Mouse (Mus musculus) megakaryocyte, adult 5-6 weeks (primary cell): ENCODE results near the gene Dcun1d3. TPM values are rescaled to one million over a fixed set of nuclear protein-coding genes. Genes with fewer than 3 reads are reported as not detected.

Source experiments
- ATAC-seq: 2 replicates; pipeline ENCODE4 v1.8.0; 2016; ENCODE audit warnings: mild to moderate bottlenecking, inconsistent platforms; ENCODE audit not compliant: poor library complexity, severe bottlenecking
- total RNA-seq, 2 experiments: library from RNA; stranded (forward) in 1 of 2; stranded (reverse) in 1 of 2; fragments of 153-499, 151-499 nt in 1 of 2; fragments of 221-1000, 200-1000 nt in 1 of 2; gene quantifications; 2 replicates each; pipeline versions ENCODE4 v1.2.3 to v1.2.4; 2015 to 2017

Dcun1d3 gene
- total RNA-seq, 2 experiments from 2014 or later, result 8.7 to 9.5 TPM

DNA sequence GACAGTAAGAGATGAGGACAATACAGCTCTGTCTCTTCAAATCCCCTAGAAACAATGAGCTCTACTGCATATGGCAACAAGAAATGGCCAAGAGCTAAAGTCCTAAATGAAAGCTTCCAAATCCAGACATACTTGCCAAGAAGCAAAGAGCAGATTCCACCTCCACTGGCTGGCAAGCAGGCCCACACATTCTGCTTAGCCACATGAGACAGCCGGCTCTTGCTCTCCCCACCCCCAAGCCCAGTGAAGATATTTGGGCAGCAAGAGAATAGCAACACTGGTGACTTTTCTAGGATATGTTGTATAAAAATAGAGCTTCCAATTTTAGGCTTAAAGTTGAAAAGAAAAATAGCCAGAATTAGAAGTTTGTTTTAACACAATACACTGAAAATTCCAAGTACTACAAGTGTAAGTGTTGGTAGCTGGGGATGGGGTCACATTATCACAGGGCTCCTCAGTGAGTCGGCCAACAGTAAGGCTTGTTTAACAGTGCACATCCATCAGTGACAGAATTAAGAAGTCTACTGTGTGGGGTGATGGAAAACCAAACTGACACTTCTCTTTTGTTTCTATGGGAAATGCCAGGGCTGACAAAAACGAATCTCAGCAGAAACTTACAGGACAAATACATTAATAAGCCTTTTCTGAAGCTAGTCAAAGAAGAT, 20.2 kb downstream of the Dcun1d3 start:
- no peak for ATAC-seq

DNA sequence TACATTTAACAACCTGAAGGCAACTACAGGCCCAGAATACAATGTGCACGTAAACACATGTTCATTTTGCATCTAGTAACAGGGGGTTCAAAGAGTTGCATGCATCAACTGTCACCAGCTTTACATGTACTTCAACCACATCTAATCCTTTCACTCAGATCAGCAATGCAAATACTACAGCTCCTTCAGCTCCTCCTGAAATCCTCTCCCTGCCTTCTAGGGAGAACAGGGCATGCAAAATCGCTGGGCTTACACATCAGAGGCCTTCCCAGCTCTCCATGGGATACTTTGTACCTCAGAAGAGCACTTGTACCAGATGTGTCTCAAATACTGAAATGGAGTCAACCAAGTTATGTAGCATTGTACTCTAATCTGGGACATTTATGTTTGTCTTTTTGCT, 23.0 kb downstream of the Dcun1d3 start:
- ATAC-seq, result no peak

DNA sequence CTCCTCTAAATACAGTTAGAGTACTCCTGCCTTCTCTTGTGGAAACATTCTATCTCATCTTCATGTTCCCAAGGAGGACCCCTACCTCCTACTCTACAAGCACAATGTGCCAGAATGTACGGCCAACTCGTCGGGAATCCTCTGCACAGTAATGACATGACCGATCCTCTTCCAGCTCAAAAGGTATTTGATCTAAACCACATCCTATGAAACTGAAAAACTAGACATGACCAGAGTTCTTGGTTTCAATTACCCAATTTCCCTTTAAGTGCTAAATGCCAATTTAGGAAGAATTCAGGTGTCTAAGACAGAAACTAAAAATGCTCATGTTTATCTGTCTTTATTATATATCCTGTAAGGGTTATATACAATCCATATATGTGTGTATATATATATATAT, 23.9 kb downstream of the Dcun1d3 start:
- ATAC-seq, result 0 out of 2 replicates have a peak, but pooled peaks have one; percentile 27

DNA sequence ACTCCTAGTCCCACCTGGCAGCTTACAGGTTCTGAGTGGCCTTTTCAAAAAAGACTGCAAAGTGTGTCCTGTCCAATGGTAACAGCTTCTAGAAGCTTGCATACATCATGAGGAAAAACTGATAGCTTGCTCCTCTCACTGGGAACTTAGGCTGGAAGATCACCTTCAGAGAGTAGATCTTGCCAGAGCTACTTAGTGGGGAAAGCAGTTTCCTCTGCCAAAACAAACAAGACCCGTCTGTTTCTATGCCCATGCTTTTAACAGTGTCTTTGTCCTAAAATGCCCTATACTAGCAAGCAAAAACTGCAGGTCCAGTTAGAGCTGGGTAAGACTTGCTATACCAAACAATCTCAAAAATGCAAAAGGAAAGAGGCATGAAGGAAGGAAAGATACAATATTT, 30.0 kb downstream of the Dcun1d3 start:
- no peak for ATAC-seq

DNA sequence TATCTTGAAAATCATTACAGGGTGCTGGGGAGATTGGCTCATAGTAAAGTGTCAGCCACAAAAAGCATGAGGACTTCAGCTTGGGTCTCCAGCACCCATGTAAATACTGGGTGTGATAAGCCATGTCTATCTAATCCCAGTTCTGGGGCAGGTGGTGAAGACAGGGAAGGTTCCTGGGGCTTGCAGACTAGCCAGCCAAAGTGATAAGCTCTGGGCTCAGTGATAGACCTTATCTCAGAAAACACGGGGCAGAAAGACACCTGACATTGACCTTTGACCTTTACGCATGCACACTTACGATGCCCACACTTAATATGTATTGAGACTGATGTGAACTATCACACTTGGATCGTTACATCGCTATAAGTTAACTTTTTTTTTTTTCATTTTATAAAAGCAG, 31.6 kb downstream of the Dcun1d3 start:
- ATAC-seq, result no peak

DNA sequence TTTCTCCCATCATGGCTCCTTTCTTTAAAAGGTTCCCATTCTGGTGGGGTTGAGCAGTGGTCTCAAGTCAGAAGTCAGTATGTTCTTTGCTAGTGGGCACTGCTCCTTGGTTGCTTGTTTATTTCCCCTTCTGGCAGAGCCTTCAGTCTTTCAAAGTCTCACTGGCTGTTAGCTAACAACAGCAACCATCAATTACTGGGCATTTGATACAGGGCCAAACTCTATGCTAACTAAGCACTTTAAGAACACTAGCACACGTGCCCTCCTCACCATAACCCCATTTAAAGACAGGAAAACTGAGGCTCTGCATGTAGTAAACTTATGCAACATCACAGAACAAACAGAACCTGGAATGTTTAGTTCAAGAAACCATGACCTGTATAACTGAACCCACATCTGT, 33.9 kb downstream of the Dcun1d3 start:
- ATAC-seq, result no peak

DNA sequence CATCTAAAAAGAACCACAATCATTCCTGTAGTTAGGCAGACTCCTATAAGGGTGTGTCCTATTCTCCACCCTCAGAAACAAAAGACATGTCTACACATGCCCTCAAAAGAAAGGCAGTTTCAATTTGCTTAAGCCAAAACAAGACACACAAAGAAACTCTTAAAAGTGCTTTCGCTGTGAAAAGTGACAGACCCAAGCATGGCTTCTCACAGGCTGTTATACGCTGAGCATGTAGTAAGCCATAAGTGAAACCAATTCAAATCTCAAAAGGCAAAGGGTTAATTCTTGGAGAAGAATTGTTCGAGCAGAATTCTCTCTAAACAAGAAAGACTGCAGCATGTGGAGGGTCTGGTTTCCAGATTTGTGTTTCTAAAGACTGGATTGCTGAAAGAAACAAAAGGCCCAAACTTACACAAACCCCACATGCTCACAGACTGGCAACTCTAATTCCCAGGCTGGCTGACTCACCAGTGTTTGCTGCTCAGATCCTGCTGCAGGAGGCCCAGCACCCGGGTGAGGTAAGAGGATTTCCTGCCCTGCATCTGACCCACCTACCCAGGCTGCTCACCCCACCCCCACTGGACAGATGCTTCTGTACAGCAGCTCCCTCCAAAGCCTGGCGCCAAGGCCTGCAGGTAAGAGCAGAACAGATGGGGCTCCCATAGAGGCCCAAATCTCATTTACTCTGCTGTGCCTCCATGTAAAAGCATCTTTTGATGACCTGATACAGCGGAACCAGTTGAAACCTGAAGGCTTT, 34.6 kb downstream of the Dcun1d3 start:
- peak; percentile 84 for ATAC-seq

DNA sequence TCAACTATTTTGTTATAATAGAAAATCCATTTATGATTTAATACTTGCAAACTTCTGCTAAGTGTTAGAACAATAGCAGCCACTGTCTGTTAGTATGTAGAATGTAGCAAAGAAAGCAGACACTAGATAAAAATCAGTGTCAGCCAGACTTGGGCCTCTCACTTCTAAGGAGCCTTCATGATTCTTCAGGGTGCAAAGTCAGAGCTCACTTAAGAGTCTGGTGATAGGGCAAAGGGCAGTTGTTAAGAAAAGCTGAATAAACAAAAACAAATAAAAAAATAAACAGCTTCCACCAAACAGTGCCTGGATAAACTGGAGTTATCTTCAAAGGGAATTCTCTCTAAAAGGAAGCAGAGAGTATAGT, 35.1 kb downstream of the Dcun1d3 start:
- ATAC-seq, result no peak

DNA sequence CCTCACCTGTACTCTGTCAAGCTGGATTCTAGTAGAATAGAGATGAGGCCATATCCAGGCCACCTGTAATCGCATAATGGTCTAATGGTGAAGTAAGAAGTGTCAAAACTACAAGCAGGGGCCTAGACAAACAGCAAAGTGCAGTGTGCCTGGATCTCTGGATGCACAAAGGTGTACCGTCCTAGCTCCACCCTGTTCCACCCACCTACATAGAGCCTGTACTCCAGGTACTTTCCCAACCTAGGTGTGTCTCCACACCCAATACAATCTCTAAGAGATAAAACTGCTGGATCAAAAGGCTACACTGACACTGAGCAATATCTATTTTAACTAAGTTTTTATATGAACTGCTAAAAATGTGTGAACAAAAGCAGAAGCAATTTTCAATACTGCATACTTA, 35.5 kb downstream of the Dcun1d3 start:
- no peak for ATAC-seq

DNA sequence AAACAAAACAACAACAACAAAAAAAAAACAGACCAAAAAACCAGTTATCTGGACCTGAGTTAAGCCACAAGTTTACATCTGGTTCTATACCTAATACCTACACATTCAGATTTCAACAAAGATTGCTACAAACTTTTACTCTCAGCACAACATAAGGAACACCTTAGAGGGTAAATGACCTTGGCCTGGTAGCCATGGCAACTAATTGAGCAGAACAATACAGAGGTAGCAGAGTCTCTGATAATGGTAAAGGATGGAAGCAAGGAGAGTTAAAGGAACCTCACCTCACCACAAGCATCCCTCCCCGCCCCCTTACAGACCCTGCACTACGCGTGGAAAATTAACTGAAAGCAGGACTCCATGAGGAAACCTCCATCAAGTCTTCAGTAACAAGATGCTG, 36.0 kb downstream of the Dcun1d3 start:
- no peak for ATAC-seq

DNA sequence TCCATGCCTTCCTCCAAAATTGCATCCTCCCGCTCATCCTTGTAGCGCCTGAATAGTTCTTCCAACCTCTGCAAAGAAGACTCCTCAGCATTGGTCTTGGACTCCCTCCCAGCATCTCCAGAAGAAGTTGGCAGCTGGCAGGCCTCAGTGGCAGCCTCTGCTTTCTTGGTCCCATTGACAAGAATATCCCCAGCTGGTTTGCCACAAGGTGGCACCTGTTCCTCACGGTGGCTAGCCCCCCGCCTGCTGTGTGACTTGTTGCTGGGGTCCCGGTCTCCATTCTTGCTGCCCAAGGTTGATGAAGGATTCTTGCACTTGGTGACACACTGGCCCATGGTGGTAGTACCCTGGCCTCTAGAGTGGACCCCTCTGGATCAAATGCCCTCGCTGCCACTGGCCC, 36.6 kb downstream of the Dcun1d3 start:
- ATAC-seq, result peak; percentile 36

DNA sequence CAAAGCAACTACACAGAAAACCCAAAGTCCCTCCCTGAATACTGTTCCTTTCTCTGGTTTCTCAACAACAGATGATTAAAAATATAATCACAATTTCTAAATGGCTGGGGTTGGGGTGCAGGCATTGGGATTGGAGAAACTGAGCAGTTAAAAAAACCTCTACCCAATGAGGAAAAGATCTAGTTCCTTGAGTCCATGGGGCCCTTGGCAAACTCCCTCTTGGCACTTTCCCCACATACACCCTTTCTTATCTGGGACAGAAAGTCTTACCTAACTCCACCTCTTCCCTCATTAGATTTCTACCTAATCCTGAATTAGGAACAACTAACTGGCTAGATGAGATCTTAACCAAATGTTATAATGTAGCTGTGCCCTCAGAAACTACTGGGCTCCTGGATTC, 41.1 kb downstream of the Dcun1d3 start:
- ATAC-seq, result no peak

DNA sequence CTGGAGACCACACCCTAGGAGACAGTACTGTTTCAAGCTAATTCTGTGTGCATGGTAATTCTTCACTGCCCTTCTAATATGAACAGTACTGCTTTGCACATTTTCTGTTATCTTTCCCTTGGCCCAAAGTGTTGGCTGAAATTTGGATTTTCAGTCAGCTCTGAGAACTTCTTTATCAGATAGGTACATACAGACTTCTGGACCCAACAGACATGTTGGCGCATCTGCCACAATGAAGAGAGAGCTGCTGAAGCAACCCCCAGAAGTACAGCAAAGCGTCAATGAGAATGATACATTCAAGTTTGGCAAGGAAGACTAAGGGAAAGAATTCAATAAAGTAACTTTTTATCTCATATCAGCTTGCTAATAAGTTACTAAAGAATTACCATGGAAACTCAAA, 41.7 kb downstream of the Dcun1d3 start:
- no peak for ATAC-seq

DNA sequence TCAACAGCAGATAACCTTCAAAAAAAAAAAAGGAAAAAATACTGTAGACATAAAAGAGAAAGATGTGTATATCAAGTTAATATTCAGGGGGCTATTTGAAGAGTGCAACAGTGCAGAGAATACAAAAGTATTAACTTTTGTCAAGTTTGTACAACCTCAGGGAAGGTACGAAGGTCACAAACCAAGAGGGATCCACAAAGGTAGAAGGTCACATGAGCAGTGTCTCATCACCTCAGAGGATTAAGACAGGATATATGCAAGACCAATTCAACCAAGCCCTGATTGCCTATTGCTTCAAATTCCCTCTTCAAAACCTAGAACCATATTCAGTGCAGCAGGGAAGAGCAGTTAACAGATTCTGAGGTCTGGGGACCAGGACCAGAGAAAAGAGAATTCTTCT, 42.9 kb downstream of the Dcun1d3 start:
- no peak for ATAC-seq

DNA sequence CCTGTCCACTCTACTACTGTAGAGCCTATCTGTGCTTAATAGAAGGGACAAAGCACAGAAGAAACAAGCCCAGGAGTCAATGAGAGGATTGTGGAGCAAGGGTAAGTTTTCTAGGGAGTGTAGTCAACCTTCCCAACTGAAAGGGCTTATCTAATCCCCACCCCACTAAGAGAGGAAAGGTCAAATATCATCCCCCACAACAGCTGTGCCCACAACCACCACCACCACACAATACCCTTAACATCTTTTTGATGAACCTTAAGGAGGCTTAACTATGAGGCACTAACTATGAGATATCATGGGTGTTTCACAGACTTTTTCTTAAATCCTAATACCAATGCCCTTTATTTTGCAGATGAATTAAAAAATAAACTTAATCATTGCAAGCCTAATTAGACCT, 43.6 kb downstream of the Dcun1d3 start:
- no peak for ATAC-seq

DNA sequence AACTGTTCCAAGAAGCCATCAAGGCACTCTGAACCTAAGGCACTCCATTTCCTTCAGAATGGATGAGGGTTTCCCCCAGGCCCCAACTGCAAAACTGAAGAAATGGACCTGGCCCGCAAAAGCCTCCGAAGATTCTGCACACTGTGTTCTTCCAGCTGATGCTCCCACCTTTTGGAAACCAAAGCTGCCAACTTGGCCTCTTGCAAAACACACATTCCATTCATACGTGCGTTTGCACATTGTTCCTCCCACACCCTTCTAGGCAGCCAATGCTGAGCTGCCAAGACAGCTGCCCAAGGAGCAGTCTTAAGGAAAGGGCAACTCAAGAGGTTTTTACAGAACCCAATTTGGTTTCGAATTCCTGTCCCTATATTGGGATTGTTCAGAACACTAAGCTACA, 45.4 kb downstream of the Dcun1d3 start:
- no peak for ATAC-seq

DNA sequence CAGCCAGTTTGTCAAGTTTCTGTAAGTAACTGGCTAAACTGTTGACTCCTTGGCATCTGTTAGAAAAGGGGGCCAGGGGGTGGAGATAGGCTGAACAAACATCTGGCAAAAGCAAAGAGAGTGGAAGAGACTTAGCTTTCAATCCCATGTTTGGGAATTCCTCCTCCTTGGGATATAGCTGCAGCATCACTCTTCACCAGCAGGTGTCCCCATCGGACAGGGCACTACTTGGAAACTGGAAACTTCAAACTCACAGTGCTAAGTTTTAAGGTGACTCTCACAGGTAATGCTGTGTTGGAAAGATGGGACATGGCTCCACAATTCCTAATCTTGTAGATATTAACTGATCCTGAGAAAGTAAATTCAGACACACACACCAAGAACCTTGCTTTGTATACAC, 47.0 kb downstream of the Dcun1d3 start:
- ATAC-seq, result peak; percentile 79

DNA sequence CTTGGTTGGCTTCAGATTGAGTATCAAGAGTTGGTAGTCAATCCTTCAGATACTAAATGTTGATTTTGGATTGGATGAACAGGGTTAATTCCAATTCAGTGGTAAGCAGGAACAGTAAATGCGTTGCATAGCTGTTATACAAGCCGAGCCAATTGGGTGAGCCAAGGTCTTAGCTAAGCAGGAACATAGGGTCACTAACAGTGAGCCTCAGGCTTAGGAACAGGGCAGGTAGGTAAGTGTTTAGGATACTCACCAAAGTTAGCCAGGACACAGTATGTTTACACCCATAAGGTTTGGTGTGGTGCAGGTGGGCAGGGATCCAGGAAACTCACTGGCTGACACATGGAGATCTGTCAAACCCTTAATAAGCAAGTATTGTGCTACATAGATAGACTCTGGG, 48.7 kb downstream of the Dcun1d3 start:
- ATAC-seq, result no peak

DNA sequence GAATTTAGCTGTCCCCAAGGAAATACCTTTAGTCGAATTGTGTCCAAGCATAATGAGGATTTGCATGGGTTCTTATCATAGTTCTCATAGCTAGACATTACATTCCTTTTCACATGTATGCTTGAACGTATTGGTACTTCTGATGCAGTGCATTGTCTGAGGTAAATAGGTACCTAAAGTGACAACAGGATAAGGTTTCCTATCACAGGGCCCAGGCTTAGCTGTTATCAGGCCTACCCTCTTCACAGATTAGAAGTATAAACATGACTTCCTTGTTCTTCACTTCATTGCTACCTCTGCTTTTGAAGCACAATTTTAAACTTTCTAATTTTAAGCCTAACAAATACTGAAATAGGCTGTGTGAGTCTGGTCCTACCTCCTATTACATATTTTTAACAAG, 50.6 kb downstream of the Dcun1d3 start:
- no peak for ATAC-seq

DNA sequence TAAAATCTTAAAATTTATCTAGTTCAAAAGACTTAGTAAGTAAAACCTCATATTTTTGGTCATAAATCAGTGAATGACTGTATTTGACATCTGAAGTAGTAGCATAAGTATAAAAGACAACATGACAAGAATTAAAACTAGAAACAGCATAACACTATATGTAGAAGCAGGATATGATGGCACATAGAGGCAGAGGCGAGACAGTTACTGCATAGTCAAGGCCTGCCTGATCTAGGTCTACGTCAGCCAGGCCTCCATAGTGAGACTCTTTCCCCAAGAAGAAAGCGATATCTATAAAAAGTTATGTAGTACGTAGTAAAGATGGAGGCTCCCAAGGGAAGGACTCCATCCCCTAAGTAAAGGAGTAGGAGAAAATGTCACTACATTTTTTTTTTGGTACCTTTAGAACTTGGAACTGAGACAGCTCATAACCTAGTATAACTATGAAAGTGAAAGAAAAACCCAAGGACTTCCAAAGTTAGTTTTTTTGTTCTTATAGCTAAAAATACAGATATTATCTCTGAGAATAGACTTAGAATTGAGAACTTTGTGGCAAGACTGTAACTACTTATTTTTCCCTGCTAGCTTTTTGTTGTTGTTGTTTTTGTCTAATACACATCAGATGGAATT, 54.2 kb downstream of the Dcun1d3 start:
- ATAC-seq, result no peak

DNA sequence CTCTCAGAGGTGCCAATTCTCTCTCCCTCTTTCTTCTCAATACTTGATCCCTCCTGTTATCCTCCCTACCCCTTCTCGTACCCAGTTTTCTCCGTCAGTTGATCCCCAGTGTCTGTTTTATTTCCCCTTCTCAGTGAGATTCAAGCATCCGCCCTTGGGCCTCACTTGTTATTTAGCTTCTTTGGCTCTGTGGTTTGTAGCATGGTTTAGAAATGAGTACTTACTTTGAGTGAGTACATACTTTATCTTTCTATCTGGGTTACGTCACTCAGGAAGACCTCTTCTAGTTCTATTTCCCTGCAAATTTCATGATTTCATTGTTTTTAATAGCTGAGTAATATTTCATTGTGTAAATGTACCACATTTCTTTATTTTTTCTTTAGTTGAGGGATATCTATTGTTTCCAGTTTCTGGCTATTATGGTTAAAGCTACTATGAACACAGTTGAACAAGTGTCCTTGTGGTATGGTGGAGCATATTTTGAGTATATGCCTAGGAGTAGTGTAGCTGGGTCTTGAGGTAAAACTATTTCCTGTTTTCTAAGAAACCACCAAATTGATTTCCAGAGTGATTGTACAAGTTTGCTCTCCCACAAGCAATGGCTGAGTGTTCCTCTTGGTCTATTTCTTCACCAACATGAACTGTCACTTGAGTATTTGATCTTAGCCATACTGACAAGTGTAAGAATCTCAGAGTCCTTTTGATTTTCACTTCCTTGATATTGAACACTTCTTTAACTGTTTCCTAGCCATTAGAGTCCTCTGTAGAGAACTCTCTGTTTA, 59.9 kb downstream of the Dcun1d3 start:
- peak; percentile 83 for ATAC-seq

DNA sequence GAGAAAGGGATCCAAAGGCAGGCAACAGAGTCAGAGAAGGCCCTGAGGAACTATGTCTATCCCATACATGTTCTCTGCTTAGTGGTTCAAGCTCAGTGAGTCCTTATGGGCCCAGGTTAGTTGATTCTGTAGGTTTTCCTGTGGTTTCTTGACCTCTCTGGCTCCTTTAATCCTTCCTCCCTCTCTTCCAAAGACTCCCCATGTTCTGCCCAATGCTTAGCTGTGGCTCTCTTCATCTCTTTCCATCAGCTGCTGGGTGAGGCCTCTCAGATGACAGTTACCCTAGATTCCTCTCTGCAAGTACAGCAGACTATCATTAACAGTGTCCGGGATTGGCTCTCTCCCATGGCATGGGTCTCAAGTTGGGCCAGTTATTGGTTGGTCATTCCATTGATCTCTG, 60.7 kb downstream of the Dcun1d3 start:
- no peak for ATAC-seq
